Mouse (Mus musculus) embryonic facial prominence, embryonic 11.5 days (tissue): ENCODE measurements at regions not wholly inside any gene's neighbourhood (a gene's known extent, or its start where the extent isn't known, plus 50 kb on each side); places are given as distances from the start of the nearest gene placed in this dataset.

Experiments used
- ATAC-seq: fragments of 200-750 bp; cut with Nextera tagmentation; replicated peaks from 2 replicates; pipeline ENCODE4 v1.8.0; 2017; ENCODE audit warnings: low read depth; ENCODE audit not compliant: insufficient number of reproducible peaks, low FRiP score, low TSS enrichment
- DNase-seq: peaks from one replicate; pipeline ENCODE4 v3.0.0-alpha.2; 2015; ENCODE audit warnings: low spot score
- H3K27ac ChIP-seq: fragments of 300-500 bp; sonication (generic); replicated peaks from 2 replicates; pipeline ENCODE4 v1.5.1; 2014; ENCODE audit warnings: mild to moderate bottlenecking, low read depth, low read length, control low read depth
- H3K27me3 ChIP-seq: fragments of 300-500 bp; sonication (generic); 2 replicates; pipeline ENCODE4 v1.6.1; 2014; ENCODE audit warnings: mild to moderate bottlenecking, low read length, moderate library complexity, mixed read lengths; ENCODE audit not compliant: control insufficient read depth, insufficient read depth
- H3K36me3 ChIP-seq: fragments of 300-500 bp; sonication (generic); replicated peaks from 2 replicates; pipeline ENCODE4 v1.6.1; 2014; ENCODE audit warnings: low read depth, mild to moderate bottlenecking, low read length, moderate library complexity, mixed read lengths; ENCODE audit not compliant: control insufficient read depth, insufficient read depth
- H3K4me1 ChIP-seq: fragments of 300-500 bp; sonication (generic); 2 replicates; pipeline ENCODE4 v1.6.1; 2014; ENCODE audit warnings: low read length, mixed read lengths; ENCODE audit not compliant: control insufficient read depth, insufficient read depth
- H3K4me2 ChIP-seq: fragments of 300-500 bp; sonication (generic); 2 replicates; pipeline ENCODE4 v1.6.1; 2014; ENCODE audit warnings: low read depth, mild to moderate bottlenecking, control low read depth, low read length, moderate library complexity
- H3K4me3 ChIP-seq: fragments of 300-500 bp; sonication (generic); 2 replicates; pipeline ENCODE4 v1.5.1; 2014; ENCODE audit warnings: low read depth, low read length, control low read depth
- H3K9ac ChIP-seq: fragments of 300-500 bp; sonication (generic); replicated peaks from 2 replicates; pipeline ENCODE4 v1.6.1; 2014; ENCODE audit warnings: mild to moderate bottlenecking, control low read depth, low read length
- H3K9me3 ChIP-seq: fragments of 300-500 bp; sonication (generic); replicated peaks from 2 replicates; pipeline ENCODE4 v1.6.1; 2016; ENCODE audit warnings: mild to moderate bottlenecking, low read length, inconsistent platforms, mixed read lengths; ENCODE audit not compliant: control insufficient read depth
- WGBS: fragments of 180-500 bp; shearing (Covaris S2); extraction: QIAGEN DNeasy Blood & Tissue Kit; methylation state at CpG from one replicate; pipeline ENCODE4 v1.1.7; 2014; 5-methylcytosine and 5-hydroxymethylcytosine counted together

- H3K27me3 ChIP-seq, result no peaks in the 10 kb centered on the region
- H3K9ac ChIP-seq, result no peak overlapping the region
- no peaks in the 10 kb centered on the region for H3K9me3 ChIP-seq
- ATAC-seq, result no peak
- DNase-seq, result no peak
- 86% methylated on average over 8 of the region's 8 CpGs for WGBS
- no peaks in the 10 kb centered on the region for H3K4me1 ChIP-seq
- no peak overlapping the region for H3K27ac ChIP-seq
- no peak overlapping the region for H3K4me2 ChIP-seq
- H3K4me3 ChIP-seq, result no peak overlapping the region
- H3K36me3 ChIP-seq, result no peaks in the 10 kb centered on the region
These were observed 84.5 kb upstream of the Ankrd55 start for GRCm38 (mm10) chr13:112203721-112204120.

GRCm38 (mm10) chr13:112204204-112204603 is 84.0 kb upstream of the Ankrd55 start:
- 80% methylated on average over 3 of the region's 3 CpGs for WGBS
- ATAC-seq (no peak), DNase-seq (no peak)
- Histone ChIP-seq H3K4me2 (no peak overlapping the region), H3K4me1 (no peaks in the 10 kb centered on the region), H3K9me3 (no peaks in the 10 kb centered on the region), H3K27ac (no peak overlapping the region), H3K4me3 (no peak overlapping the region), H3K27me3 (no peaks in the 10 kb centered on the region), H3K36me3 (no peaks in the 10 kb centered on the region), H3K9ac (no peak overlapping the region)

DNA sequence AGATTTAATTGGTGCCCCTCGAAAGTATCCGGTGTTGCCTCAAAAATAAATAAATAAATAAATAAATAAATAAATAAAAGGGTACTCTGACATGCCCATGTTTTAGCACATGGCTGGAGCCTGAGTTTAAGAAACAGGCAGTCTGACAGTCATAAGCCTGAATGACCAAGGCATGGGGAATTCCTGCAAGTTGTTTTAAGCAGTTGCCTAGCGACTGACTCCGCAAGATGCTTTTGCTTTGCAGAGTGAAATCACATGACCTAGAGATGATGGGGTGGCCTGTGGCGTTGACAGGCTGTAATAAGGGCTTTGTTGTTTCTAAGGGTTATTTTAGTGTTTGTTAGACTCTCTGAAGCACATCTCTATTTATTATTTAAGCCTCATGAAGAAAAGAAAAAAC is 83.4 kb upstream of the Ankrd55 start:
- no peaks in the 10 kb centered on the region for H3K4me1 ChIP-seq
- no peaks in the 10 kb centered on the region for H3K27me3 ChIP-seq
- H3K9ac ChIP-seq, result no peak overlapping the region
- ATAC-seq (0 out of 2 replicates have a peak, but pooled peaks have one; percentile 34), DNase-seq (peak; percentile 57)
- 62% methylated on average over 5 of the region's 5 CpGs for WGBS
- H3K9me3 ChIP-seq, result no peaks in the 10 kb centered on the region
- H3K4me3 ChIP-seq, result no peak overlapping the region
- no peak overlapping the region for H3K27ac ChIP-seq
- no peaks in the 10 kb centered on the region for H3K36me3 ChIP-seq
- H3K4me2 ChIP-seq, result no peak overlapping the region

DNA sequence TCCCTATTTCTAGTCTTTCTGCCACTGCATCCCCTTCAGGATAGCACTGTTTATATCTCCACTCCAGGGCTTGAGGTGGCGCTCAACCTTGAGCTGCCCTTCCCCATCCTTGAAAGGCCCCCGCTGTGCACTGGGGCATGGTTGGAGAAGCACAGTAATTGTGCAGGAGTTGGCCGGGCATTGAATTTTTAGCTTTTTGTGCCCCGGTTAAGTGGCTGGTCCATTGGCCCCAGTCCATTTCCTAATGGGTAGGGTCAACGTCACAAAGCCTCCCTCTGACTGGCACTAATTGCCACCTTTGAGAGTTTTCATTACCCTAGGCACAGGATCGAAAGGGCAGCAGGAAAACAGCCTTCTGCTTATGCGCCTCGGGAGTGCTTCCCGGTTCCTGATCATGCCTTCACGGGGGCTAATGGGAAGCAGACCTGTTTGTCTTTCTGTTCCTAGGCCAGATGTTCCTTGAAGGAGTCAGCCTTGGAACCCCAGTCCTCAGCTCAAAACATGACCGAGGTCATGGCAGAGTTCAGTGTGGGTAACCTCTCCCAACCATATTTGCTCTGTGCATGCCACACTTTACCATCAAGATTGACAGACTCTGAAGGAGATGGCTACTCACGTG is 80.5 kb upstream of the Ankrd55 start:
- Histone ChIP-seq H3K9ac (no peak overlapping the region), H3K4me1 (no peaks in the 10 kb centered on the region), H3K27me3 (no peaks in the 10 kb centered on the region), H3K27ac (no peak overlapping the region), H3K4me2 (no peak overlapping the region), H3K9me3 (no peaks in the 10 kb centered on the region), H3K36me3 (no peaks in the 10 kb centered on the region), H3K4me3 (no peak overlapping the region)
- ATAC-seq (no peak), DNase-seq (peak; percentile 66)
- 31% methylated on average over 12 of the region's 12 CpGs for WGBS

DNA sequence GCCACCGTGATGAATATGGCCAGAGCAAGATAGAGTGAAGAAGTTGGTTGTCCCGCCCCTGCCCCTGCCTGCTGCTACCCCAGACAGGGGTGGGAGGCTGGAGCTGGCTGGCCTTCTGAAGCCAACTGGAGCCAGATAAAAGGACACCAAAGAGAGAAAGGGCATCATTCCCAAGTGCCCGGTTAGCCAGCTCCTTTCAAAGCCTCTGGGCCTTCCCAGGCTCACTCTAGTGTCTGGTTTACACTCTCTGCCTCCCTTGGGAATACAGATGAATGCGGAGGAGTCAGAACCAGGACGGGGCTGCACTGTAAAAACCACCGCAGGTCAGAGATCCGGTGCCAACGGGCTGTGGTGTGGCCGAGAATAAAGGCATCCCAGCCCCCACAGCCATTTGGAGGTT is 76.4 kb upstream of the Ankrd55 start:
- ATAC-seq (no peak), DNase-seq (no peak)
- Histone ChIP-seq H3K4me1 (no peaks in the 10 kb centered on the region), H3K9me3 (no peaks in the 10 kb centered on the region), H3K27ac (no peak overlapping the region), H3K27me3 (no peaks in the 10 kb centered on the region), H3K4me2 (no peak overlapping the region), H3K4me3 (no peak overlapping the region), H3K36me3 (no peaks in the 10 kb centered on the region), H3K9ac (no peak overlapping the region)
- WGBS, result 75% methylated on average over 9 of the region's 9 CpGs

DNA sequence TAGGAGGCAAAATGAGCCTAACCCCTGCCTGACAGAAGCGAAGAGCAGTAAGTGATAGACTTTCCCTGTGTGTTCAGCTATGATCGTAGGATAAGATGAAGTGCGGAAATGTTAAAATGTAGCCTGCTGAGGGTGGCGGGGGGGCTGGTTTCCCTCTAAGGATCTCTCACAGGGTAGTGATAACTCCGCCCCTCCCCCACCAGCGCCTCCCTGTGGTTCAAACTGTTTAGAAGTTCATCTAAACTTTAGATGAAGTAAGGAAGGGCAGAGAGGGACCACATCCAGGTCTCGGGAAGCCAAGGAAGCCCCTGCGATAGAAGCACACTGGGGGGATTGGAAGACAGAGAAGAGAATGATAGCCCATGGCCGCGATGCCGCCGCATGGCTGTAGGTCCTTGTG is 75.9 kb upstream of the Ankrd55 start:
- Histone ChIP-seq H3K36me3 (no peaks in the 10 kb centered on the region), H3K4me1 (no peaks in the 10 kb centered on the region), H3K4me2 (no peak overlapping the region), H3K27ac (no peak overlapping the region), H3K27me3 (no peaks in the 10 kb centered on the region), H3K4me3 (no peak overlapping the region), H3K9ac (no peak overlapping the region), H3K9me3 (no peaks in the 10 kb centered on the region)
- DNase-seq (no peak), ATAC-seq (no peak)
- 80% methylated on average over 12 of the region's 12 CpGs for WGBS

- ATAC-seq, result no peak
- Histone ChIP-seq H3K4me2 (no peak overlapping the region), H3K27me3 (no peaks in the 10 kb centered on the region), H3K9me3 (no peaks in the 10 kb centered on the region), H3K9ac (no peak overlapping the region), H3K36me3 (no peaks in the 10 kb centered on the region), H3K27ac (no peak overlapping the region), H3K4me3 (no peak overlapping the region), H3K4me1 (no peaks in the 10 kb centered on the region)
- no peak for DNase-seq
- WGBS, result 80% methylated on average over 17 of the region's 17 CpGs
These were observed 74.6 kb upstream of the Ankrd55 start for GRCm38 (mm10) chr13:112213652-112214081.

- H3K9ac ChIP-seq, result no peak overlapping the region
- ATAC-seq (no peak), DNase-seq (no peak)
- no peaks in the 10 kb centered on the region for H3K36me3 ChIP-seq
- WGBS, result 91% methylated on average over 14 of the region's 14 CpGs
- H3K4me1 ChIP-seq, result no peaks in the 10 kb centered on the region
- H3K27ac ChIP-seq, result no peak overlapping the region
- no peak overlapping the region for H3K4me2 ChIP-seq
- no peaks in the 10 kb centered on the region for H3K9me3 ChIP-seq
- H3K4me3 ChIP-seq, result no peak overlapping the region
- no peaks in the 10 kb centered on the region for H3K27me3 ChIP-seq
These were observed 72.2 kb upstream of the Ankrd55 start for GRCm38 (mm10) chr13:112216084-112216483.
